Mouse (Mus musculus): ENCODE measurements around the gene Pbx1.

The Pbx1 gene

DNA sequence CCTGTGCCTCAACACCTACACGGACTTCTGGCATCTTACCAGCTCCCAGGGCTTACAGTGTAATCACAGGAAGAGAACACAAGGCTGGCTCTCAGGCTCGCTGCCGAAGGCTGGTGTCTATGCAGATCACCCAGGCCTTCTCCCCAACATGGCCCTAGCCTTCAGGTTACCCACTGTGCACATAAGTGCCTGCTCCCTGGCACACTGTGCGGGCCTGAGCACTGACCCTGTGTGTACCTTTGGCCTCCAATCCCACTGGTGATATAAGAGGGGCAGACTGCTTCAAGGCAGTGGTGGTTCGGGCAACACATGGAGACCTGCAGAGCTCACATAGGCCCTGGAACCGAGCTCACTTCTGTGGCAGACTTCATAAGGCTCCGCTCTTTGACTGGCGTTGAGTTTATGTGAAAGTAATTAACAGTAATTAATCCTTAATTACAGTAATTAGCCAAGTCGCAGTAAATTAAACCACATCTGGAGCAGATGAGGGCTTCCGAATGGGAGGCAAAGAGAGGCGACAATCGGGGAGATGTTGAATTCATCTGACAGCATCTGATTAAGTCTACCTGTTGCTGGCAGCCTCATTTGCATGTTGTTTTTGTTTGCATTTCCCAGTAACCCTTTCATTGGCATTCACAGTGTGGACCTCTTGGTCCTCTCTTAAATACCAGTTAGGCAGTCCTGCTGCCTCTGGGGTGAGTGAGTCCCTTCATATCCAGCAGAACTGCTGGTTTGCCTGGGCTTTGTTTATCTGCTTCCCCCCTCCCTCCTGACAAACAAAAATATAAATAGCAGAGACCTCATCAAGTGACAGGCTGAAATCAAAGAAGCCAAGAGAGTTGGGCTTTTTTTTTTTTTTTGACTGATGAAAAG lies 163.1 kb downstream of the Pbx1 start:
- DNase-seq (ENCODE audit: low read depth, low spot score) = no peak

DNA sequence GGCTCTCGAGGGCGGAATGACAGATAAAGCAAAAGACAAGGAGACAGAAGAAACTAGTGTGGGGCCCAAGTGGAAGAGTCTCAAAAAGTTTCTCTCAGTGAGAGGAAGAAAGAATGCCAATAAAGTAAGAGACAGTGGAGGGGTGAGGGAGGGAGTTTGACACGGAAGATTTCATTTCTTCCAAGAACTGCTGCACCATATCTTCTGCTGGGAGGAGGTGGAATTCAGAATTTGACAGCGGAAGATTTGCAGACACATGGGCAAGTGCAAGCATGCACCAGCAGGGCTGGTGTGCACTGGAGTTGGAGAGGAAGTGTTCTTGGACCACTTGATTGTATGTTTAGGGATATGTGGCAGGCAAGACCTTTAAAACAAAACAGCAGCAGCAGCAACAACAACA lies 163.8 kb downstream of the Pbx1 start:
- DNase-seq (ENCODE audit: low read depth, low spot score) = no peak

DNA sequence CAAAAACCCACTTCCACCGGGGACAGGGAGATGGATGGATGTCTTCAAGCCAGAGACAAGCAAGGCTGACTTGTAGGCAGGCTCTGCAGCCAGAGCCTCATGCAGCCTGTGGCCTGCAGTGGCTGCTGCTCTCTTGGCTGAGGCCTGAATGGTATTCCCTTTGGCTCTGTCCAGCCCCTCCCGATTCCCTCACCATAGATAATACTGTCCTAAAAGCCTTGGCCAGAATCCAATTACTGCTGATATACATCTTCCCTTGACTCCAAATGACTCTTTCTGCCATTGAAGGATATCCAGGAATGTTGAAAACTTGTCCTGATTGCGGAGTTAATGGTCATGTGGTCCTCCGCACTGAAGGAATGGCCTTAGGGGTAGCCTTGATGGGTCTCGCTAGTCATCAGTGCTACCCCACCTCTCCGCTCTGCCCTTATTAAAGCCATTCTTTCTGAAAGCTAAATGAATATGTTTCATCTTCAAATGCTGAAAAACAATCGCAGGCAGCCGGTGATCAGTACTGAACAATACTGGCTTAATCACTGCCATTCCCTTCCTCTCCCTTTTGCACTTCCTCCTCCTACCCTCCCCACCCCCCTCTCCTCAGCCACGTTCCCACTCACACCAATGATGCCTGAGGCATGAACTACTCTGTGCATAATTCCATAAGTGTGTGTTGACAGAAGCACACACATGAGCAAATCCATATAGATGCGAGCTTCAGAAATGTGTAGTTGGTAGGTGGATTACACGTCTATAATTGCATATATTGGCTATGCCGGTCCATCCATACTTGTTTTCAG lies 166.3 kb downstream of the Pbx1 start:
- DNase-seq (ENCODE audit: low read depth, low spot score) = no peak

DNA sequence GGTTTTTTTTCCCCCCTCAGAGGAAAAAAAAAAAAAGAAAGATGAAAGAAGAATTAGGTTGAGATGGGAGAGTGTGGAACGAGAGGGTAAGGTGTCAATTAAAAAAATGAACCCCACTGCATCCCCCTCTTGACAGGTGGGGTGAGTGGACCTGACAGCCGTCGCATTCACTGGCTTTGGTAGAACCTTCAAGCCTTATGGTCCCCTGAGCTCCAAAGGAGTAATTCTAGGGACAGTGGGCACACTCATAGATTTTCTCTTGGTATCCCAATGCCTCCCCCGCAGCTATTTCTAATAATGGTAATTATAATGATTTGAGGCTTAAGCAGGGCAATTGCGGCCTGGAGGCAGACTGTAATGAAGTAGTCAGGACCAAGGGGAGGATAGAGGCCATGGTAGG lies 167.0 kb downstream of the Pbx1 start:
- DNase-seq (ENCODE audit: low read depth, low spot score) = no peak

DNA sequence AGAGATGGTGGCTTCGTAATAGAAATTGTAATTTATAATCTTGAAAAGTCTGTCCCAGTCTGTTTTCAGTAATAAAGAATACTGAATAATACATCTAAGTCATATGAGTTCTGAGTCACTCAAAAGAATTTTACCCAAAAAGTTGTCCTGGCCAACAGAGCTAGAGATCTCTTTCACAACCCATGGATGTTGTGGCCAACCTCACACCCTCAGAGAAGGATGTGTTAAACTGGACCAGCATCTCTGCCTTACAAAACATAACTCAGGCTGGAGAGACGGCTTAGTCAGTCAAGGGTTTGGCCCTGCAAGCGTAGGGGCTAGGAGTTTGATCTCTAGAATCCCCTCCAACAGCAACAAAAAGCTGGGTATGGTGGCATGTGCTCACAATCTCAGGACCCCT lies 171.7 kb downstream of the Pbx1 start:
- DNase-seq (ENCODE audit: low read depth, low spot score) = no peak

DNA sequence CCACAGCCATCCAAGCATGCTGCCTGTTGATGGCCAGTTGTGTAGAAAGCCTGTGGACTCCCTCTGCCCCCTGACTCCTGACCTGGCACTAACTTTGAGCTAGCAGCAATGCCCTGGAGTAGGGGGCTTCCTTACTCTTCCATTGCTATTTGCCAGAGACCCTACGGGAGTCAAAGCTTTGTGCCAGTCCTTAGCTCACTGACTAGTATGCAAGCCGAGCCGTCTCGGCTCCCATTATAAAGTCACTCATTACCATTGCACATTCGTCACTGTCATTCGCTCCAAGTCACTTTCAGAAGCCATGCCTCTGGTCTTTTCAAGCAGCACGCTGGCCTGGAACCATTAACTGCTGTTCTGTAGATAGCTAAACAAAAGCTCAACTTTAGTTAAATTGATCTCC lies 173.2 kb downstream of the Pbx1 start:
- DNase-seq (ENCODE audit: low read depth, low spot score) = no peak

DNA sequence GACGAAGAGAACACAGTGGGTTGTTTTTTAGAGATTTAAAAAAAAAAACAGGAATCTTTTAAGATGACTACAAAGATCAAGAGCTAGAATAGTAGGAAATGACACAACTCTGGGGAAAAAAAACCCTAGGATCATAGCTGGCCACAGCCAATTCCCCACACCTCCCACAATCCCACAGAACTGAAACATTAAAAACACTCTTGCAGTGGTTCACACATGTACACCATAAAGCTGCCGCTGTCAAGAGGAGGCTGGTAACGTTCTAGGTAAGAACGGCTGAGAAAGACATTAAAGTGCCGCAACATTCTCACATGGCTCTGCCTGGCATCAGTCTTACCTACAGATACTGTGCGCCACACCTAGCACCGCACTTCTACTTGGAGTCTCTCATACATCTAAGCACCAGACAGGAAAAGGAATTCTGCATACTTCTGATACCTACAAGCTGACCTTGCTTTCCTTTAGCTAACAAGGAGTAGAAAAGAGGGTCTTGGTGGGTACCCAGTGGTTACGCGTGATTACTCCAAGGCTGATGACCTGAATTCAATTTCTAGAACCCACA lies 176.6 kb downstream of the Pbx1 start:
- no peak for DNase-seq (ENCODE audit: low read depth, low spot score)

DNA sequence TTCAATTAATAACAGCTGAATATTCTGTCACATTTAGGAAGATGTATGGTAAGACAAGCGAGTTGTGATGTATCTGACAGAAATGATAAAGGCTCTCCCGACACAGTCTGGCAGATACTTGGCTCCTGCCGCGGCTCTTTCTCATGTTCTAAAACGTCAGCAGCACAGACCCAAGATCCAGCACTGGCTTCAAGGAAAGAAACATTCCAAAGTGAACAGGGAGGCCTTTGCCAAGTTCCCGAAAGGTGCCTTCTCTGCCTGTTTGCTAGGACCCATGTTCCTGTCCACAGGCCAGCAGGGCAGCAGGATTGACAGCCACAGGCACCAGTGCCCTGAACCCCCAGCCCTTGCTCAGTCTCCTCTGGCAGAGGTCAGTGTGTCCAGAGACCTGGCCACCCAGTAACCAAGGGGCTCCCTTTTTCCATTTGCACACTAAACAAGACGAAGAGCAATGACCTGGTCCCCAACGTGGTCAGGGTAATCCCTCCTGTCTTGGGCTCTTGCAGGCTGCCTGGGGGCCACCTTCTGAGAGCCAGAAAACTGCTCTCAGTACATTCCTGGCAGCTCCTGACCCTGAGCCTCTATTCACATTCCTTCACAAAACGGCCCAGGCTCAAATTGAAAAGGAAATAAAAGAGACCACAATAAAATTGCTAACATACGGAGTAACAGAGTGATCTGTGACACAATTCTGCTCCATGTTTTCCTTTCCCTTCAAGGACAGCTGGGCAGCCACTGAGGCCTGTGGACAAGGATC lies 184.9 kb downstream of the Pbx1 start:
- no peak for DNase-seq (ENCODE audit: low read depth, low spot score)

DNA sequence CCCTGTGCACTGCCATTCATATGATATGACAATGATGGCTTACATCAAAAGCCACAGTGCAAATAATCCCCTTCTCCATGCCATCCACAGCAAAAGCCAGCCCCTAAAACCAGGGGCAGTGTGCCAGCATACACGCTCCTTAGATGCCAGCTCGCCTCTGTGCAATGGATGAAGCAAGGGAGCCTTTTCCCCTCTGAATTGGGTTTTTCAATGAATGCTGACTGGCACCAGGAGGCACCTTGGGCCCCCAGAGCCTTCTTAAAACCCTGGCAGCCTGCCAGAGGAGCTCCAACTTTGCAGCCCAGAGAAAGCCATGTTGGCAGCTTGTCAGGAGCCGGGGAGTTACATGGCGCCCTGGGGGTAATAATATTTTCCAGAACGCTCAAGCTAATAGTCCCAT lies 186.5 kb downstream of the Pbx1 start:
- no peak for DNase-seq (ENCODE audit: low read depth, low spot score)

DNA sequence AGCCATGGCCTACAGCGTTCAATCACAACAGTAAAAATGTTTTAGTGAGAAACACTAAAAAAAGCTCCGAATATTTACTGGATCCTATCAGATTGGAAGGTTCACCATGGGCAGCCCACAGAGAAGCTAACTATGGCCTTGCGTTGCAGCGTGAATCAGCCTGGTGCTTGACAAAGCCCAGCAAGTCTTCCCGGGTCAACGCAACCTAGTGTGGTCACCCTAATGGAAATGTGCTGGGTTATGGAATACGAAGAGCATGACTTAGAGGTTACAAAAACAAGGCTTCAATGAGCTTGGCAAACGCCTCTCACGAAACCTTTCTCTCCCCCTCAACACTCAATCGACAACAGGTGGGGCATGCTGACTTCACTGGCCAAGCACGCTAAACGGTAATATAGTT lies 188.3 kb downstream of the Pbx1 start:
- no peak for DNase-seq (ENCODE audit: low read depth, low spot score)

DNA sequence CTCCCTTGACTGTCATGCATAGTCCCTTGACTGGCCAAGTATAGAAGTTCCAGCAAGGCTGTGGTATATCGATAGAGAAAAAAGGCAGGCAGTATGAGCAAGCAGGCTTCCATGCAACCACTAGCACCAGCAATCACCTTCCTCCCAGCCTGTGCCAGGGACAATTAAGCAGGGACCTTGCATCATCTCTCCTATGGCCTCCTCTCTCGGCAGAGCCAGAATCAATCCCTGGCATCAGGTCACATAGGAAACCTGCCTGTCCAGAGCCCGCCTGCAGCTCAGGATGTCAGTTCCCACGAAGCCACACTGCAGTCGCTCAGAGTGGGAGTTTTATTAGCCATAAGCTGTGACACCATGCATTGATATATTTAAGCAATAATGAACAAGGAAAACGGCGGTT lies 189.0 kb downstream of the Pbx1 start:
- DNase-seq (ENCODE audit: low read depth, low spot score) = no peak

DNA sequence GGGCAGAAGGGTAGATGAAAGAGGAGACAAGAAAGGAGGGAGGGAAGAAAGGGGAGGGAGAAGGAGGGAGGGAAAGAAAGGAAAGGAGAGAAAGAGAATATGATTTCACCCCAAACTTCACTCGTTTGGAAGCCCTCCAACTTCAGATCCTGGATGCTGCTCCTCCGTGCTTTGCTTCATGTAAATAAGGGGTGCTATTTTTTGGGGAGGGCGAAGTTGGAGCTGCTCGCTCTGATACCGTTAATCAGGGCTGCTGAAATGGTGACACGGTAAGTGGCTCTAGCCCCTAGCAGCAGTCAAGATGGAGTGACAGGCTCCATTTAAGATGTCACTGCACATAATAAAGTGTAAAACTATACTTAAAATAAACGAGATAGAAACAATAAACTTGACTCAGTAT lies 190.8 kb downstream of the Pbx1 start:
- DNase-seq (ENCODE audit: low read depth, low spot score) = no peak

DNA sequence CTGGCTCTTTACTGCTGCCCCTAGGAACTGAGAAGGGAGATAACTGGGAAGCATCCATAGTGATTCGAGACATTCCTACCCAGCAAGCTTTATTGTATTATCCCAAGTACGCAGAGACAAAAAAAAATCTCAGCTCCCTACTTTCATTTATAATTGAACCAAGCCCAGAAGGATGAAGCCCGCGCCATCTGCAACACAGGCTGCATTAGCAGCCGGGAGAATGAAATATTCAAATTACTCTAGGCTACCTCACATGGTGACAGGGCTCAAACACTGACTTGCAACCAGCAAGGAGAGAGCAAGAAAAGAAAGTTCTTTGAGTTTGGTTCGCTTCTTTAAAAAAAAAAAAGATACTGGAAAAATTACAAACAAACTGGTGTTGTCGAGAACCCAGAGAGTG lies 191.2 kb downstream of the Pbx1 start:
- no peak for DNase-seq (ENCODE audit: low read depth, low spot score)

DNA sequence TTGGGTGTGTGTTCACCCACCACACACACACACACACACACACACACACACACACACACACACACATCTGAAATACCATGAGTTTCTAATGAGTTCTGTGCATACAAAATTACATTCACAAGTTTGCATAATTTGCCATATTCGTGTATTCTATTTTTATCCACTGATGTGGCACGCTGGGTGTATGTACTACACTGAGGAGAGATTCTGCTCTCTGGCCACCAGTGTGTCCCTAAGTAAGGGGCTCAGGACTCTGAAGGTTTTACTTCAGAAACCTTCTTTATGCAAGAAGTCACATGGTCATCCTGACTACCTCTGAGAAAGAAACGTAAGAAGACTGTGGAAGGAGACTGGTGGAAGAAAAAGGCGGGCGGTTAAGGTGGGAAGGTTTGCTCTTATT lies 191.7 kb downstream of the Pbx1 start:
- DNase-seq (ENCODE audit: low read depth, low spot score) = no peak

DNA sequence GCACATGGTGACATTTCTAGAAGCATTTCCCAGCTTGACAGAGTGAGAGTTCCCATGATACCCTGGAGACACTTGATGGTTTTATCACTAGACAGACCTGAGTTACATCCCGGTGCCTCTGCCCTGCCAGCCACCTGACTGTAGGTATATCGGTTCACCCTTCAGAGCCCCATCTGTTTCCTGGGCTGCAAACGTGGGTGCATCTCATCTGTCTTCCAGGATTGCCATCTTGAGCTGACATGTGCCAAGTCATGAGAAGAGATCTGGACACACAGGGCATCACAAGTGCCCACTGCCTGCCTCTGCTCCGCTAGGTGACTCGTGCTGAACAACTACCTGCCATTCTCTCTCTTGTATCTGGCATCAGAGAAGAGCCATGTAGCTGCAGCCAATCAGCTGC lies 196.0 kb downstream of the Pbx1 start:
- no peak for DNase-seq (ENCODE audit: low read depth, low spot score)

DNA sequence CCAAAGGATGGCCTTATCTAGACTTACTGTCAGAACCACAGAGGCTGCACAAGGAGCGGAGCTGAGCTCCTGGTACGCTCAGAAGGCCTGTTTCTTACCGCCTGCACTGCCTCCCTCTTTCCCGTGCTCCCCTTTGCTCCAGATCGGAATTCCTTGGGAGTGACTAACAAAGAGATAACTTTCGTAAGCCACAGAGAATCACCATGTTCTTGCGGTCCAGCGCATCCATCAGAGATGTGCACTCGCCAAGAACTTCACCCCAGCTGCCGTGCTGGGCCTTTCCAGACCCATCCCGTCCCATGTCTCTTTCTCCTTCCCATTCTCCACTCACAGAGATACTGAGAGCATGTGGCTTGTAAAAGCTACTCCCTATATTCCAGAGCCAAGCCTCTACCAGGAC lies 197.7 kb downstream of the Pbx1 start:
- no peak for DNase-seq (ENCODE audit: low read depth, low spot score)

DNA sequence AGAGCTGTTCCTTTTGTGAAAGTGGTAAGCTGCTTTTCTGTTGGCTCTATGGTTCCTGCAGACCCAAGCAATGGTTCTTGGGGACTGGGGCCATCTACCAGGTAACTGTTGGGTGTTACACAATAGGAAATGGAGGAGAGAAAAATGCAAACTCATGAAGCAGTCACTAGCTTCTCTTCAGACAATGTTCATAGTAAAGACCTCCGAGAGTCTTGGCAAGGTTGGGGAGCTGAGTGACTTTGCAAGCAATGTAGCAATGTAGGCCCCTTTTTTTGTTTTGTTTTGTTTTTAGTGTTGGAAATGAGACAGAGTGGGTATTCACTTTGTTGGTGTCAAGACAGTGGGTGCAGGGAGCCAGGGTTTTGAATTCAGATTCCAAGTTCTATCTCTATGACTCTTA lies 198.9 kb downstream of the Pbx1 start:
- no peak for DNase-seq (ENCODE audit: low read depth, low spot score)

DNA sequence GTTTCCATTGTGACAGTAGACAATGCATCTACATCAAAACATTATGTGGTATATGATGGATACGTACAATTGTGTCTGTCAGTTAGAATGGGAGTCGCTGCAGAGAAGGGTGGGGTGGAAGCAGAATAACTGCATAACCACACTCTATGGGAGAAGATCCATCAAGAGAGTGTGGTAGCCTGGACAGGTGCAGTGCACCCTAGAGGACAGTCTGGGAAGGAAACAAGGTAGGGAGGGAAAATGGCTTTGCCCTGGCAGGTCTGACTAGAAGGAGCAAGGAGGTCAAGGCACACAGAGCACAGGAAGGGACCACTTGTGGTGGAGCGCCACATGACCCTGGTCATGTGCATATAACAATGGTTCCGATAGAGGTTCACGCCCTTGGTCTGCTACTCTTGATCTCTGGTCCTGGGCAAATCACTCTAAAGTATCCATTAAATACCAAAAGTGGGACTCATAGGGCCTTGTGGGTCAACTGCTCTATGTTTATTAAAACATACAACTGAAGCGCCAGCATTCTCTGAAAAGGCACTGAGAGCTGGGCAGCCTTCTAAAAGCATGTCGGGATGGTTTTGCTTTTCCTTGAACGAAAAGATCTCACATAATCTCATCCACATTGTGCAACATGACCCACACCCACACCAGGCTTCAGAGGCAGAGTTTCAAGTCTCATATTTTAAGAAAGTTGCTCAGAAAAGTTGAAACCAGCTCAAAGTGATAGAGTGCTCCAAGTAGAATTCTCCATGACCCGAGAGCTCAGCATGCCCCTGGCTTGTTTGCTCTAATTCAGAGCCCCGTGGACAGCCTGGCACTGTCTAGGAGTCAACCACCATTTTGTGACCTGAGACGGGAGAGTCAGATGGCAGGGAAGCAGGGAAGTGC lies 200.3 kb downstream of the Pbx1 start:
- DNase-seq (ENCODE audit: low read depth, low spot score) = no peak

DNA sequence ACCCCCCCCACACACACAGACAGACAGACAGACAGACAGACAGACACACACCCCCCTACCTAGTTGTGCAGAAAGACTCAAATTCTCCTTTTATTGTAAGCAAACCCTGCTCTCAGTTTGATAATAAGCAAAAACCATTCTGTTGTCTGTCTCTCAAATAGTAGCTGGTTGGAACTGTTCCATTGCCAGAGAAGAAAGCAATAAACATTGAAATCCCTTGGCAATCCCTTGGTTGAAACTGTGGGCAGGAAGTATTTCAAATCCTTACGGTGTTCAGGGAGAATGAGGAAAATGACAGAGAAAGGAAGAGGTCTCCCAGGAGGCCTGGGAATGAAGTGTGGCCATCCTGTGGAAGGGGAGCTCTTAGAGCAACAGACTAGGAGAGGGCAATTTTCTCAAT lies 201.2 kb downstream of the Pbx1 start:
- DNase-seq (ENCODE audit: low read depth, low spot score) = no peak

DNA sequence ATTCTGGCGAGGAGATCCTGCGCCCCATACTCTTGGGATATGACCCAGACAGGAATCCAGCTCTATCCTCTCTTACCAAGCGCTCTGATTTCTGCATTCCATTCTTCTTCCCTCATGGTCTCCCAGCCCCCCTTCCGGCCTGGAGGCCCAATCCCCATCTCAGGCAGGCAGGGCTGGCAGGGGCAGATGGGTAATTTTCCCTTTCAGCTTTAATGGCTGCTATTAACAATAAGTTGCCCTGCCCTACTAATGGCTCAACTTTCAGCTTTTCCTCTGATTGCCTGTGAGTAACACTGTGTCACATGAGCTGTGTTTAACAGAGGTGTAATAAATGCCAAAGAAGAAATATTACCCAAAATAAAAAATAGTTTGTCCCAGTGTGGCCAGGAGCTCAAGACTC lies 201.9 kb downstream of the Pbx1 start:
- DNase-seq (ENCODE audit: low read depth, low spot score) = no peak

Measured in R1 (cell line).